Mouse (Mus musculus): ENCODE data around the gene Zfp574.

- no peak for TF ChIP-seq EP300 (optimal IDR thresholded peaks at IDR 0.05)
- no peak for TF ChIP-seq CTCF (IDR thresholded peaks at IDR 0.05; ENCODE audit: low read depth)
Measured at GRCm38 (mm10) chr7:25026452-25026851, 45.9 kb upstream of the Zfp574 start.
